Mouse (Mus musculus): ENCODE results near the gene Lce3e.

- no peak for TF ChIP-seq NRF1 (IDR thresholded peaks at IDR 0.05; ENCODE audit: insufficient read depth, low read depth, low read length, poor library complexity, severe bottlenecking)
- no peak for TF ChIP-seq MAFK (IDR thresholded peaks at IDR 0.05; ENCODE audit: borderline replicate concordance, low read depth, low read length)
- TF ChIP-seq POLR2A (IDR thresholded peaks at IDR 0.05; ENCODE audit: control insufficient read depth in 1 of 2, insufficient read depth in 1 of 2, low read depth in 1 of 2, low read length in 2 of 2, poor library complexity in 1 of 2): no peak
- TF ChIP-seq BHLHE40 (IDR thresholded peaks at IDR 0.05; ENCODE audit: borderline replicate concordance, low read depth, low read length): no peak
- no peak for TF ChIP-seq POLR2AphosphoS2 (IDR thresholded peaks at IDR 0.05; ENCODE audit: low read length)
- no peak for TF ChIP-seq RAD21 (IDR thresholded peaks at IDR 0.05; ENCODE audit: low read depth, low read length)
- TF ChIP-seq CTCF (IDR thresholded peaks at IDR 0.05 in 2 of 3, conservative IDR thresholded peaks at IDR 0.05 in 1 of 3; ENCODE audit: control insufficient read depth in 1 of 3, insufficient read depth in 1 of 3, low read depth in 2 of 3, low read length in 3 of 3, poor library complexity in 1 of 3, severe bottlenecking in 1 of 3): no peak
- TF ChIP-seq E2F4 (IDR thresholded peaks at IDR 0.05; ENCODE audit: borderline replicate concordance, low read depth, low read length): no peak
- no peak for TF ChIP-seq EP300 (IDR thresholded peaks at IDR 0.05; ENCODE audit: low read depth in 1 of 2, low read length in 2 of 2)
- no peak for TF ChIP-seq HCFC1 (IDR thresholded peaks at IDR 0.05; ENCODE audit: low read depth, low read length)
- no peak for TF ChIP-seq SIN3A (IDR thresholded peaks at IDR 0.05; ENCODE audit: low read length)
- TF ChIP-seq ZKSCAN1 (IDR thresholded peaks at IDR 0.05; ENCODE audit: low read depth, low read length): no peak
- TF ChIP-seq GABPA (IDR thresholded peaks at IDR 0.05; ENCODE audit: low read depth, low read length): no peak
These were observed 9.8 kb upstream of the Lce3e start, which contains the start of gene Lce3d for GRCm38 (mm10) chr3:92957090-92957489.
